Comparison of ENCODE assay signal across 39 mouse cellular contexts in genomic region chr9:121623235-121623634, GRCm38 (mm10). TPM values are rescaled to one million over a fixed set of nuclear protein-coding genes. Genes with fewer than 3 reads are reported as not detected.
"Had no signal": no experiment of that assay in that cellular context is flagged by ENCODE, and none has a peak within 500 bp of the region (broad histone marks: within the 10 kb centered on the region; RNA-seq: fewer than 3 reads in every experiment).

No protein-coding gene starts in this region.

- H3K4me2 ChIP-seq: limb, embryonic 12.5 days; limb, embryonic 13.5 days; limb, embryonic 15.5 days; liver, embryonic 11.5 days; liver, embryonic 13.5 days; liver, embryonic 15.5 days; lung, embryonic 14.5 days; lung, embryonic 15.5 days; midbrain, embryonic 11.5 days; midbrain, embryonic 12.5 days; midbrain, embryonic 13.5 days; midbrain, embryonic 15.5 days; neural tube, embryonic 12.5 days had no signal

- ATAC-seq: liver, postnatal 0 days; lung, postnatal 0 days; midbrain, embryonic 13.5 days; midbrain, embryonic 15.5 days; midbrain, embryonic 16.5 days had no signal

- DNase-seq: left cerebral cortex, postnatal 4 days; liver; liver, embryonic 13.5 days; liver, postnatal 0 days; lung, adult 18-20 months; lung, adult 2 months; lung, embryonic 14.5 days; lung, postnatal 10 days; lung, postnatal 14 days; lung, postnatal 36 days; lung, postnatal 4 days; midbrain, embryonic 14.5 days had no signal

- H3K27me3 ChIP-seq: limb, embryonic 12.5 days; limb, embryonic 13.5 days; limb, embryonic 15.5 days; liver, embryonic 13.5 days; lung, embryonic 15.5 days; midbrain, embryonic 12.5 days; midbrain, embryonic 13.5 days; midbrain, embryonic 15.5 days; neural tube, embryonic 12.5 days had no signal

- H3K27ac ChIP-seq: limb, embryonic 10.5 days; limb, embryonic 12.5 days; limb, embryonic 13.5 days; limb, embryonic 15.5 days; liver, embryonic 13.5 days; liver, embryonic 14.5 days; liver, embryonic 15.5 days; lung, embryonic 15.5 days; macrophage; midbrain, embryonic 10.5 days; midbrain, embryonic 12.5 days; midbrain, embryonic 13.5 days; midbrain, embryonic 15.5 days; neural tube, embryonic 12.5 days had no signal

- H3K4me1 ChIP-seq: liver, embryonic 13.5 days; liver, embryonic 15.5 days; lung, embryonic 15.5 days; midbrain, embryonic 12.5 days; midbrain, embryonic 13.5 days; midbrain, embryonic 15.5 days had no signal

- H3K4me3 ChIP-seq: limb, embryonic 10.5 days; limb, embryonic 12.5 days; limb, embryonic 13.5 days; limb, embryonic 15.5 days; liver, embryonic 13.5 days; liver, embryonic 15.5 days; lung, embryonic 15.5 days; megakaryocyte, embryonic 14.5 days; midbrain, embryonic 10.5 days; midbrain, embryonic 12.5 days; midbrain, embryonic 13.5 days; midbrain, embryonic 15.5 days; myocyte; neural tube, embryonic 12.5 days had no signal

- H3K9ac ChIP-seq: limb, embryonic 12.5 days; limb, embryonic 13.5 days; limb, embryonic 15.5 days; liver, embryonic 13.5 days; liver, embryonic 14.5 days; liver, embryonic 15.5 days; liver, postnatal 0 days; lung, embryonic 14.5 days; lung, embryonic 15.5 days; midbrain, embryonic 12.5 days; midbrain, embryonic 13.5 days; midbrain, embryonic 15.5 days; neural tube, embryonic 12.5 days had no signal

- H3K36me3 ChIP-seq: limb, embryonic 10.5 days; limb, embryonic 12.5 days; limb, embryonic 13.5 days; limb, embryonic 15.5 days; liver, embryonic 13.5 days; liver, embryonic 15.5 days; lung, embryonic 15.5 days; midbrain, embryonic 10.5 days; midbrain, embryonic 12.5 days; midbrain, embryonic 13.5 days; midbrain, embryonic 15.5 days; neural tube, embryonic 12.5 days had no signal

- H3K9me3 ChIP-seq: limb, embryonic 10.5 days; limb, embryonic 12.5 days; limb, embryonic 13.5 days; limb, embryonic 15.5 days; liver, embryonic 13.5 days; liver, embryonic 15.5 days; lung, embryonic 15.5 days; megakaryocyte, embryonic 14.5 days; midbrain, embryonic 10.5 days; midbrain, embryonic 12.5 days; midbrain, embryonic 13.5 days; midbrain, embryonic 15.5 days; neural tube, embryonic 12.5 days had no signal

RNA-seq across cellular contexts. Expression of gene Lyzl4, which starts 18.7 kb away (rescaled TPM):
- total RNA-seq: megakaryocyte progenitor cell, adult 5-6 weeks; megakaryocyte, adult 5-6 weeks; megakaryocyte-erythroid progenitor cell, adult 5-6 weeks; midbrain, postnatal 0 days; monocyte, adult 5-6 weeks had no signal
- polyA plus RNA-seq: limb, embryonic 10.5 days; limb, embryonic 11.5 days; limb, embryonic 12.5 days; liver, embryonic 11.5 days; liver, embryonic 15.5 days; lung, embryonic 14.5 days; lung, embryonic 15.5 days; lung, embryonic 16.5 days; lung, postnatal 0 days; midbrain, embryonic 10.5 days; midbrain, embryonic 12.5 days; midbrain, embryonic 14.5 days; midbrain, embryonic 16.5 days; midbrain, postnatal 0 days; myocyte; neural tube, embryonic 11.5 days; neural tube, embryonic 12.5 days had no signal

RNA-seq across cellular contexts. Expression of gene Vipr1, which starts 19.3 kb away (rescaled TPM):
- total RNA-seq: megakaryocyte-erythroid progenitor cell, adult 5-6 weeks had no signal
